Comparison of ENCODE assay signal across 15 mouse cellular contexts in genomic region chr13:35815205-35815726, GRCm38 (mm10).
DNase-seq lines count a peak whose midpoint lies in the region; ATAC-seq and TF ChIP-seq lines count a peak whose summit lies in the region.
"Had no signal": no experiment of that assay in that cellular context is flagged by ENCODE, and none has a peak within 500 bp of the region (broad histone marks: within the 10 kb centered on the region; RNA-seq: fewer than 3 reads in every experiment).

No protein-coding gene starts in this region.

- no peak overlapping the region for H3K4me2 ChIP-seq in hindbrain, embryonic 11.5 days (replicated peaks; ENCODE audit: low read depth, low read length)
- H3K4me2 ChIP-seq: embryonic facial prominence, embryonic 12.5 days; forebrain, embryonic 12.5 days had no signal

- no peaks in the 10 kb centered on the region for H3K9me3 ChIP-seq in MEL (replicated peaks; ENCODE audit: insufficient read depth, low read length)
- H3K9me3 ChIP-seq in hindbrain, embryonic 11.5 days (ENCODE audit: control insufficient read depth, low read length), result no peaks in the 10 kb centered on the region
- H3K9me3 ChIP-seq: embryonic facial prominence, embryonic 10.5 days; embryonic facial prominence, embryonic 12.5 days; forebrain, embryonic 12.5 days; G1E had no signal

- 94% methylated on average over 8 of the region's 8 CpGs for WGBS in hindbrain, embryonic 11.5 days

- TF ChIP-seq EP300 in MEL (IDR thresholded peaks at IDR 0.05; ENCODE audit: low read depth in 1 of 2, low read length in 2 of 2), result peak; percentile 41 to 71; a peak in 2 of 4 replicates

- peaks cover 0 to 25% of the 10 kb centered on the region in 2 experiments; a peak in 3 of 4 replicates for H3K36me3 ChIP-seq in MEL (ENCODE audit: control insufficient read depth in 1 of 2, insufficient read depth in 2 of 2, low read length in 2 of 2)
- H3K36me3 ChIP-seq in hindbrain, embryonic 11.5 days (ENCODE audit: control insufficient read depth, insufficient read depth, low read length), result no peaks in the 10 kb centered on the region

- peak; percentile 43 for DNase-seq in 416B (ENCODE audit: low read depth)
- peak; percentile 90 for DNase-seq in A20 (ENCODE audit: low read depth, low spot score)
- peak; percentile 19 for DNase-seq in MEL (ENCODE audit: low read depth, low spot score)
- DNase-seq in adrenal gland, postnatal 10 days, result no peak
- no peak for DNase-seq in hindbrain, embryonic 11.5 days (ENCODE audit: low spot score)
- DNase-seq in left cerebral cortex, adult 9 months (ENCODE audit: low spot score in 2 of 2), result no peak
- DNase-seq: cerebellum, adult 11-12 months; cerebellum, adult 9-10 months had no signal

- peaks cover 36% of the 10 kb centered on the region for H3K79me2 ChIP-seq in MEL (ENCODE audit: control insufficient read depth, insufficient read depth, low read length, poor library complexity)

- peaks cover 16 to 20% of the 10 kb centered on the region in 2 experiments for H3K4me1 ChIP-seq in MEL (ENCODE audit: control insufficient read depth in 1 of 2, insufficient read depth in 2 of 2, low read length in 2 of 2)
- 0 out of 2 replicates have a peak, but pooled peaks cover 2% of the 10 kb centered on the region for H3K4me1 ChIP-seq in hindbrain, embryonic 11.5 days (replicated peaks; ENCODE audit: control insufficient read depth, insufficient read depth, low read length)

- ATAC-seq in megakaryocyte progenitor cell, adult 5-6 weeks (replicated peaks; ENCODE audit: poor library complexity), result 0 out of 2 replicates have a peak, but pooled peaks have one; percentile 30
- no peak for ATAC-seq in hindbrain, embryonic 11.5 days (ENCODE audit: low FRiP score)
- ATAC-seq: forebrain, embryonic 14.5 days; forebrain, embryonic 16.5 days had no signal

- H3K27me3 ChIP-seq in MEL (ENCODE audit: control insufficient read depth in 1 of 2, insufficient read depth in 2 of 2, low read length in 2 of 2), result no peaks in the 10 kb centered on the region
- no peaks in the 10 kb centered on the region for H3K27me3 ChIP-seq in hindbrain, embryonic 11.5 days (ENCODE audit: control insufficient read depth, insufficient read depth, low read length)
- H3K27me3 ChIP-seq: embryonic facial prominence, embryonic 12.5 days; forebrain, embryonic 12.5 days had no signal

- TF ChIP-seq CTCF in MEL (IDR thresholded peaks at IDR 0.05 in 2 of 3, conservative IDR thresholded peaks at IDR 0.05 in 1 of 3; ENCODE audit: control insufficient read depth in 1 of 3, insufficient read depth in 1 of 3, low read depth in 2 of 3, low read length in 3 of 3, poor library complexity in 1 of 3, severe bottlenecking in 1 of 3), result no peak

- no peak for TF ChIP-seq POLR2A in MEL (IDR thresholded peaks at IDR 0.05; ENCODE audit: control insufficient read depth in 1 of 2, insufficient read depth in 1 of 2, low read depth in 1 of 2, low read length in 2 of 2, poor library complexity in 1 of 2)

- no peak overlapping the region for H3K4me3 ChIP-seq in MEL (ENCODE audit: control insufficient read depth in 1 of 2, insufficient read depth in 1 of 2, low read depth in 2 of 2, low read length in 2 of 2)
- H3K4me3 ChIP-seq in hindbrain, embryonic 11.5 days (ENCODE audit: low read depth, low read length), result no peak overlapping the region
- H3K4me3 ChIP-seq: embryonic facial prominence, embryonic 10.5 days; embryonic facial prominence, embryonic 12.5 days; forebrain, embryonic 12.5 days had no signal

- no peak overlapping the region for H3K9ac ChIP-seq in MEL (ENCODE audit: control insufficient read depth, low read depth, low read length, poor library complexity, severe bottlenecking)
- H3K9ac ChIP-seq in hindbrain, embryonic 11.5 days (ENCODE audit: low read depth, low read length), result no peak overlapping the region
- H3K9ac ChIP-seq: embryonic facial prominence, embryonic 12.5 days; forebrain, embryonic 12.5 days had no signal

- no peak for TF ChIP-seq RAD21 in MEL (IDR thresholded peaks at IDR 0.05; ENCODE audit: low read depth, low read length)

- no peak overlapping the region; the same call in 1 of the 2 replicates for H3K27ac ChIP-seq in MEL (ENCODE audit: control insufficient read depth, low read depth, low read length)
- no peak overlapping the region for H3K27ac ChIP-seq in hindbrain, embryonic 11.5 days (ENCODE audit: low read depth, low read length)
- H3K27ac ChIP-seq: embryonic facial prominence, embryonic 10.5 days; embryonic facial prominence, embryonic 12.5 days; forebrain, embryonic 12.5 days had no signal

TF ChIP-seq in MEL, 35 proteins besides CTCF, POLR2A, EP300 and RAD21:
- TF ChIP-seq CHD1 (IDR thresholded peaks at IDR 0.05; ENCODE audit: low read depth, low read length) (no peak), NELFE (IDR thresholded peaks at IDR 0.05; ENCODE audit: low read depth, low read length) (no peak), SIN3A (IDR thresholded peaks at IDR 0.05; ENCODE audit: low read length) (peak; percentile 50; the same call in 1 of the 2 replicates), ETS1 (IDR thresholded peaks at IDR 0.05; ENCODE audit: low read depth, low read length) (no peak), MYC (IDR thresholded peaks at IDR 0.05; ENCODE audit: low read depth, low read length) (no peak), GATA1 (IDR thresholded peaks at IDR 0.05; ENCODE audit: low read depth, low read length) (0 out of 2 replicates have a peak, but pooled peaks have one; percentile 33), MYB (IDR thresholded peaks at IDR 0.05; ENCODE audit: low read depth, low read length) (peak; percentile 55; the same call in 1 of the 2 replicates), TCF12 (IDR thresholded peaks at IDR 0.05; ENCODE audit: low read depth, low read length) (peak; percentile 42; the same call in 1 of the 2 replicates), MXI1 (IDR thresholded peaks at IDR 0.05; ENCODE audit: low read depth, low read length) (0 out of 2 replicates have a peak, but pooled peaks have one; percentile 26)

Comparison
In these comparisons a context has a peak if more than half of its experiments do, and no peak if none do; other contexts are left out.
1. DNase-seq: peak in 416B (single experiment), A20 (single experiment) and MEL (single experiment); none in adrenal gland, postnatal 10 days (single experiment), hindbrain, embryonic 11.5 days (single experiment) and left cerebral cortex, adult 9 months (0 of 2).